Mouse (Mus musculus): ENCODE results near the gene Snd1. TPM values are rescaled to one million over a fixed set of nuclear protein-coding genes. Genes with fewer than 3 reads are reported as not detected.

The Snd1 gene
- polyA plus RNA-seq, 1 experiment = 62.1 TPM

GRCm38 (mm10) chr6:28633120-28633519 is 158.2 kb downstream of the Snd1 start:
- TF ChIP-seq CTCF (IDR thresholded peaks at IDR 0.05; ENCODE audit: extremely low read depth, insufficient read depth, low read length) (no peak), POLR2A (IDR thresholded peaks at IDR 0.05; ENCODE audit: extremely low read depth, insufficient read depth, low read length) (no peak)
- peaks cover 7% of the 10 kb centered on the region for H3K4me1 ChIP-seq (ENCODE audit: control insufficient read depth, insufficient read depth, low read length)
- H3K4me3 ChIP-seq (ENCODE audit: insufficient read depth, low read length) = no peak overlapping the region
- H3K27ac ChIP-seq (ENCODE audit: insufficient read depth, low read length) = no peak overlapping the region

- Histone ChIP-seq H3K27ac (ENCODE audit: insufficient read depth, low read length) (no peak overlapping the region), H3K4me1 (ENCODE audit: control insufficient read depth, insufficient read depth, low read length) (peaks cover 7% of the 10 kb centered on the region), H3K4me3 (ENCODE audit: insufficient read depth, low read length) (no peak overlapping the region)
- TF ChIP-seq CTCF (IDR thresholded peaks at IDR 0.05; ENCODE audit: extremely low read depth, insufficient read depth, low read length) = no peak
- no peak for TF ChIP-seq POLR2A (IDR thresholded peaks at IDR 0.05; ENCODE audit: extremely low read depth, insufficient read depth, low read length)
These were observed 158.7 kb downstream of the Snd1 start for GRCm38 (mm10) chr6:28633656-28634055.

- Histone ChIP-seq H3K27ac (ENCODE audit: insufficient read depth, low read length) (no peak overlapping the region), H3K4me3 (ENCODE audit: insufficient read depth, low read length) (no peak overlapping the region), H3K4me1 (ENCODE audit: control insufficient read depth, insufficient read depth, low read length) (peaks cover 3% of the 10 kb centered on the region; the same call in 1 of the 2 replicates)
- TF ChIP-seq POLR2A (IDR thresholded peaks at IDR 0.05; ENCODE audit: extremely low read depth, insufficient read depth, low read length) (no peak), CTCF (IDR thresholded peaks at IDR 0.05; ENCODE audit: extremely low read depth, insufficient read depth, low read length) (no peak)
These were observed 160.2 kb downstream of the Snd1 start for GRCm38 (mm10) chr6:28635092-28635491.

- TF ChIP-seq POLR2A (IDR thresholded peaks at IDR 0.05; ENCODE audit: extremely low read depth, insufficient read depth, low read length) (no peak), CTCF (IDR thresholded peaks at IDR 0.05; ENCODE audit: extremely low read depth, insufficient read depth, low read length) (no peak)
- Histone ChIP-seq H3K4me1 (ENCODE audit: control insufficient read depth, insufficient read depth, low read length) (peaks cover 3% of the 10 kb centered on the region; the same call in 1 of the 2 replicates), H3K4me3 (ENCODE audit: insufficient read depth, low read length) (no peak overlapping the region), H3K27ac (ENCODE audit: insufficient read depth, low read length) (no peak overlapping the region)
These were observed 160.8 kb downstream of the Snd1 start for GRCm38 (mm10) chr6:28635531-28636348.

- peaks cover 3% of the 10 kb centered on the region; the same call in 1 of the 2 replicates for H3K4me1 ChIP-seq (ENCODE audit: control insufficient read depth, insufficient read depth, low read length)
- TF ChIP-seq CTCF (IDR thresholded peaks at IDR 0.05; ENCODE audit: extremely low read depth, insufficient read depth, low read length) (no peak), POLR2A (IDR thresholded peaks at IDR 0.05; ENCODE audit: extremely low read depth, insufficient read depth, low read length) (no peak)
- no peak overlapping the region for H3K4me3 ChIP-seq (ENCODE audit: insufficient read depth, low read length)
- H3K27ac ChIP-seq (ENCODE audit: insufficient read depth, low read length) = no peak overlapping the region
These were observed 165.1 kb downstream of the Snd1 start for GRCm38 (mm10) chr6:28640088-28640487.

DNA sequence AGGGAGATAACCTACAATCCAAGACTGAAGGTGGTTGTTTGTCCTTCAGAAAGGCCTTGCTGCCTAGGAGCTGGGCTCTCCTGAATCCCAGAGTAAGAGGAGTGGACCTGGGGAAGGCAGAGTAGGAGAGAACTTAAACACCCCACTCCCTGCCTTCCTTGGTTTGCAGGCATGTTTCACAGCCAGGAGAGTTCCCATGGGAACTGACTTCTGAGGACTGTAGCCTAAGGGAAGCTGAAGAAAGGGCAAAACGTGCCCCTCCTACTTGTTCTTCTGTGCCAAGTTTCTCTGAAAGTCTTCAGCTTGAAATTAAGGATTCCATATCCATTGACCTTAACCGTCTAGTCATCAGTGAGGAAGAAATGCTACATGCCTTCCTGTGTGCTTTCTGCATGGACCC is 168.0 kb downstream of the Snd1 start:
- no peak overlapping the region for H3K4me3 ChIP-seq (ENCODE audit: insufficient read depth, low read length)
- H3K27ac ChIP-seq (ENCODE audit: insufficient read depth, low read length) = no peak overlapping the region
- TF ChIP-seq POLR2A (IDR thresholded peaks at IDR 0.05; ENCODE audit: extremely low read depth, insufficient read depth, low read length) = no peak
- TF ChIP-seq CTCF (IDR thresholded peaks at IDR 0.05; ENCODE audit: extremely low read depth, insufficient read depth, low read length) = no peak
- peaks cover 2% of the 10 kb centered on the region; the same call in 1 of the 2 replicates for H3K4me1 ChIP-seq (ENCODE audit: control insufficient read depth, insufficient read depth, low read length)

DNA sequence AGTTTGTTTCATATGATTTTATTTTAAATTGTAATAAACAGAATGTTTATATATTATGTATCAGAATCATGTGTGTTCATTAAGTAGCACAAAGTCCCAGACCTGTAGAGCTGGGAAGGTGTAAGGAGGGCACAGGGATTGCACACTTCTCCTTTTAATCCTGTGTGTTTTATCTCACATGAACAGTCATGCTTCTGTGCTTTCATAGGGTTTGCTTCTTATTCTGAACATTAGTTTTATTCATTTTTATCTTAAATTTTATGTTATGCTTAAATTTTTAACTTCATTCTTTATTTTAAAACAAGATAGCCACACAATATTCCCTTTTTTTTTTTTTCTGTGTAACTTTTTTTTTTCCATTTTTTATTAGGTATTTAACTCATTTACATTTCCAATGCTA is 170.3 kb downstream of the Snd1 start:
- Histone ChIP-seq H3K4me1 (ENCODE audit: control insufficient read depth, insufficient read depth, low read length) (peaks cover 2% of the 10 kb centered on the region; the same call in 1 of the 2 replicates), H3K4me3 (ENCODE audit: insufficient read depth, low read length) (no peak overlapping the region), H3K27ac (ENCODE audit: insufficient read depth, low read length) (no peak overlapping the region)
- no peak for TF ChIP-seq POLR2A (IDR thresholded peaks at IDR 0.05; ENCODE audit: extremely low read depth, insufficient read depth, low read length)
- no peak for TF ChIP-seq CTCF (IDR thresholded peaks at IDR 0.05; ENCODE audit: extremely low read depth, insufficient read depth, low read length)

DNA sequence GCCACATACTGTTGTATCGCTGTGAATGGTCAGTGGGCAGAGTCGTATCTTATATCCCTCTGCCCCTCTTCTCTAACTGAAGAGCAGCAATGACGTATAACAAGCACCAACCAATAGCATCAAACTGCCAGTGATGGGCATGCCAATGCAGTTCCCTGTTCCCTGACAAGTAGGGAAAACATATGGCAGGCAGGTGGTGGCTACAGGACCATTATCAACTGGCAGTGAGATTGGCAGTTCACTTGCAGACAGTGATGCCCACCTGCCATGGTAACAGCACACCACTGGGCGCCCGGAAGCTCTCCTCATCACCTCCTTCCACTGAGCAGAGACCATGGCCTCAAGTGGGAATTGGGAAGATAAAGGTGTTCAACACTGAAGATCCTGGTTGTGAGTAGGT is 181.6 kb downstream of the Snd1 start:
- no peak overlapping the region for H3K4me3 ChIP-seq (ENCODE audit: insufficient read depth, low read length)
- no peaks in the 10 kb centered on the region for H3K4me1 ChIP-seq (ENCODE audit: control insufficient read depth, insufficient read depth, low read length)
- no peak overlapping the region for H3K27ac ChIP-seq (ENCODE audit: insufficient read depth, low read length)
- TF ChIP-seq POLR2A (IDR thresholded peaks at IDR 0.05; ENCODE audit: extremely low read depth, insufficient read depth, low read length) (no peak), CTCF (IDR thresholded peaks at IDR 0.05; ENCODE audit: extremely low read depth, insufficient read depth, low read length) (no peak)

- Histone ChIP-seq H3K27ac (ENCODE audit: insufficient read depth, low read length) (no peak overlapping the region), H3K4me1 (ENCODE audit: control insufficient read depth, insufficient read depth, low read length) (no peaks in the 10 kb centered on the region), H3K4me3 (ENCODE audit: insufficient read depth, low read length) (no peak overlapping the region)
- TF ChIP-seq CTCF (IDR thresholded peaks at IDR 0.05; ENCODE audit: extremely low read depth, insufficient read depth, low read length) (no peak), POLR2A (IDR thresholded peaks at IDR 0.05; ENCODE audit: extremely low read depth, insufficient read depth, low read length) (no peak)
These were observed 188.1 kb downstream of the Snd1 start for GRCm38 (mm10) chr6:28663004-28663403.

- TF ChIP-seq POLR2A (IDR thresholded peaks at IDR 0.05; ENCODE audit: extremely low read depth, insufficient read depth, low read length) (no peak), CTCF (IDR thresholded peaks at IDR 0.05; ENCODE audit: extremely low read depth, insufficient read depth, low read length) (no peak)
- no peaks in the 10 kb centered on the region for H3K4me1 ChIP-seq (ENCODE audit: control insufficient read depth, insufficient read depth, low read length)
- H3K4me3 ChIP-seq (ENCODE audit: insufficient read depth, low read length) = no peak overlapping the region
- no peak overlapping the region for H3K27ac ChIP-seq (ENCODE audit: insufficient read depth, low read length)
These were observed 188.7 kb downstream of the Snd1 start for GRCm38 (mm10) chr6:28663670-28664069.
